Mouse (Mus musculus) olfactory bulb, adult 2 months (tissue): Measurements from ENCODE around the gene Rnpep. TPM values are rescaled to one million over a fixed set of nuclear protein-coding genes. Genes with fewer than 3 reads are reported as not detected.
A peak's percentile ranks its signal among the peaks of the same experiment; 100 is the strongest.

Source experiments
- H3K27ac ChIP-seq: fragments of 200-500 bp; 2 replicates; pipeline ENCODE4 v1.5.1; 2012; ENCODE audit warnings: low read depth, low read length; ENCODE audit not compliant: insufficient read depth
- H3K4me1 ChIP-seq: fragments of 200-500 bp; 2 replicates; pipeline ENCODE4 v1.6.1; 2012; ENCODE audit warnings: low read length; ENCODE audit not compliant: control insufficient read depth, insufficient read depth
- H3K4me3 ChIP-seq: fragments of 200-500 bp; 2 replicates; pipeline ENCODE4 v1.5.1; 2012; ENCODE audit warnings: mild to moderate bottlenecking, low read depth, low read length, moderate library complexity; ENCODE audit not compliant: insufficient read depth
- CTCF ChIP-seq: fragments of 200-500 bp; IDR thresholded peaks from 2 replicates; pipeline ENCODE4 v1.5.1; 2012; ENCODE audit warnings: low read depth, mild to moderate bottlenecking, low read length, moderate library complexity; ENCODE audit not compliant: insufficient read depth
- POLR2A ChIP-seq: fragments of 200-500 bp; IDR thresholded peaks from 2 replicates; pipeline ENCODE4 v1.6.1; 2012; ENCODE audit warnings: mild to moderate bottlenecking, low read depth, low read length, moderate library complexity; ENCODE audit not compliant: insufficient read depth
- WGBS: fragments of 180-500 bp; shearing (Covaris S2); methylation state at CpG from one replicate; pipeline ENCODE4 v1.1.7; 2018; 5-methylcytosine and 5-hydroxymethylcytosine counted together
- polyA plus RNA-seq: library from polyadenylated mRNA; stranded (reverse); fragments of >200 nt; gene quantifications from 2 replicates; pipeline ENCODE4 v1.2.4, GENCODE M21; 2012; ENCODE audit warnings: low replicate concordance; ENCODE audit not compliant: missing spikeins, insufficient read depth, insufficient read length

The Rnpep gene
- polyA plus RNA-seq, 1 experiment, result not detected

GRCm38 (mm10) chr1:135290908-135291307 is 7.0 kb upstream of the Rnpep start:
- H3K27ac ChIP-seq, result no peak overlapping the region
- TF ChIP-seq CTCF, result no peak
- no peak for TF ChIP-seq POLR2A
- WGBS, result 78% methylated on average over 5 of the region's 5 CpGs
- H3K4me3 ChIP-seq, result no peak overlapping the region
- H3K4me1 ChIP-seq, result no peaks in the 10 kb centered on the region

- 76% methylated on average over 2 of the region's 2 CpGs for WGBS
- H3K4me3 ChIP-seq, result no peak overlapping the region
- TF ChIP-seq CTCF (no peak), POLR2A (no peak)
- no peak overlapping the region for H3K27ac ChIP-seq
- peaks cover 12% of the 10 kb centered on the region for H3K4me1 ChIP-seq
These were observed 2.4 kb upstream of the Rnpep start for GRCm38 (mm10) chr1:135286311-135286710.

- no peak for TF ChIP-seq POLR2A
- no peak for TF ChIP-seq CTCF
- under 1% methylated on average over 48 of the region's 48 CpGs for WGBS
- peak overlapping the region; percentile 66 for H3K27ac ChIP-seq
- H3K4me3 ChIP-seq, result peak overlapping the region; percentile 66
- peaks cover 16% of the 10 kb centered on the region for H3K4me1 ChIP-seq
These were observed 528 bp downstream of the Rnpep start for GRCm38 (mm10) chr1:135283287-135283825.

- Histone ChIP-seq H3K27ac (peak overlapping the region; percentile 66; the same call in 1 of the 2 replicates), H3K4me1 (peaks cover 16% of the 10 kb centered on the region), H3K4me3 (peak overlapping the region; percentile 66)
- TF ChIP-seq CTCF (no peak), POLR2A (no peak)
- 22% methylated on average over 13 of the region's 13 CpGs for WGBS
These were observed 1.2 kb downstream of the Rnpep start for GRCm38 (mm10) chr1:135282536-135283286.

- no peak overlapping the region for H3K4me3 ChIP-seq
- H3K27ac ChIP-seq, result no peak overlapping the region
- H3K4me1 ChIP-seq, result peaks cover 16% of the 10 kb centered on the region
- TF ChIP-seq POLR2A (no peak), CTCF (no peak)
- 93% methylated on average over 17 of the region's 17 CpGs for WGBS
These were observed 2.0 kb downstream of the Rnpep start for GRCm38 (mm10) chr1:135281841-135282240.

- Histone ChIP-seq H3K4me1 (peaks cover 16% of the 10 kb centered on the region), H3K27ac (no peak overlapping the region), H3K4me3 (no peak overlapping the region)
- TF ChIP-seq CTCF (no peak), POLR2A (no peak)
- 20% methylated on average over 9 of the region's 9 CpGs for WGBS
These were observed 3.2 kb downstream of the Rnpep start for GRCm38 (mm10) chr1:135280646-135281045.

GRCm38 (mm10) chr1:135271371-135271770 is 12.5 kb downstream of the Rnpep start:
- no peak for TF ChIP-seq CTCF
- no peak for TF ChIP-seq POLR2A
- H3K27ac ChIP-seq, result no peak overlapping the region
- H3K4me3 ChIP-seq, result no peak overlapping the region
- 75% methylated on average over 9 of the region's 9 CpGs for WGBS
- no peaks in the 10 kb centered on the region for H3K4me1 ChIP-seq

- Histone ChIP-seq H3K27ac (no peak overlapping the region), H3K4me1 (no peaks in the 10 kb centered on the region), H3K4me3 (no peak overlapping the region)
- TF ChIP-seq CTCF, result no peak
- 81% methylated on average over 10 of the region's 10 CpGs for WGBS
These were observed 16.0 kb downstream of the Rnpep start for GRCm38 (mm10) chr1:135267663-135268446.

GRCm38 (mm10) chr1:135265834-135266233 is 18.1 kb downstream of the Rnpep start:
- Histone ChIP-seq H3K4me3 (no peak overlapping the region), H3K4me1 (no peaks in the 10 kb centered on the region), H3K27ac (no peak overlapping the region)
- TF ChIP-seq POLR2A (no peak), CTCF (no peak)
- 88% methylated on average over 5 of the region's 5 CpGs for WGBS
